Mouse (Mus musculus) G1E (cell line): ENCODE data around the gene Gna15.

Source experiments
- CTCF ChIP-seq: IDR thresholded peaks from 2 replicates; pipeline ENCODE4 v1.5.1; 2012; ENCODE audit warnings: low read depth, low read length, inconsistent platforms, mixed read lengths
- GATA1 ChIP-seq: IDR thresholded peaks from 2 replicates; pipeline ENCODE4 v1.6.1; 2012; ENCODE audit warnings: borderline replicate concordance, low read length, inconsistent platforms, mixed read lengths
- GATA2 ChIP-seq: IDR thresholded peaks from 2 replicates; pipeline ENCODE4 v1.6.1; 2012; ENCODE audit warnings: low read depth, low read length, inconsistent platforms, borderline replicate concordance
- POLR2AphosphoS5 ChIP-seq: IDR thresholded peaks from 2 replicates; pipeline ENCODE4 v1.6.1; 2012; ENCODE audit warnings: low read depth, low read length, inconsistent platforms; ENCODE audit not compliant: insufficient replicate concordance
- TAL1 ChIP-seq: conservative IDR thresholded peaks from 2 replicates; pipeline ENCODE4 v1.6.1; 2012; ENCODE audit warnings: low read depth, low read length, inconsistent platforms, mixed read lengths

DNA sequence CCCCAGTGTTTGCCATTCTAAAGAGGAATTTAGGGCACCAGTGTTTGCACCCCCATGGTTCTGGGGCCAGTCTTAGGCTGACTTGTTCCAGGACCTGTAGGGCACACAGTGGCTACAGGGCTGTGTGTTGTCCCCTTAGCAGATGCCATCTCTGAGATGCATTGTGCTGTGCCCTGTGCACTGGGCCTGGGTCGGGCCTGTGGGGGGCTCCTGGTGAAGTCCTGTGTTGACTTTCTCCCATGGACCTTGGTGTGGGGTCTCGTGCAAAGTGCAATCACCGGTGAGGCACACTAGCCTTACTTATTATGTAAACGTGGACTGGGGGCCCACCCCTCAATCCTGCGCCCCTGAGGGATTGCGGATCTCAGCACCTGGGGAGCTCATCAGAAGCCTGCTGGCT lies 38.4 kb upstream of the Gna15 start:
- TF ChIP-seq CTCF (no peak), POLR2AphosphoS5 (no peak), GATA1 (no peak), TAL1 (no peak), GATA2 (no peak)
